Mouse (Mus musculus) CH12.LX (cell line): Measurements from ENCODE around the gene Nlrc5.

ENCODE experiments used
- CTCF ChIP-seq, 2 experiments: IDR thresholded peaks in 1 of 2; conservative IDR thresholded peaks in 1 of 2; 2 replicates each; pipeline ENCODE4 v1.5.1; 2011 to 2012; ENCODE audit warnings: low read depth in 2 of 2, low read length in 2 of 2, improper control_type of control experiment in 1 of 2, inconsistent platforms in 1 of 2, mild to moderate bottlenecking in 1 of 2, moderate library complexity in 1 of 2
- EP300 ChIP-seq: IDR thresholded peaks from 2 replicates; pipeline ENCODE4 v1.6.1; 2011; ENCODE audit warnings: low read length, improper control_type of control experiment
- MAX ChIP-seq: IDR thresholded peaks from 2 replicates; pipeline ENCODE4 v1.6.1; 2011; ENCODE audit warnings: low read length, improper control_type of control experiment
- MYC ChIP-seq: IDR thresholded peaks from 2 replicates; pipeline ENCODE4 v1.6.1; 2011; ENCODE audit warnings: low read depth, mild to moderate bottlenecking, improper control_type of control experiment, low read length
- PAX5 ChIP-seq: IDR thresholded peaks from 2 replicates; pipeline ENCODE4 v1.6.1; 2012; ENCODE audit warnings: low read length, inconsistent platforms, mixed read lengths
- USF2 ChIP-seq: conservative IDR thresholded peaks from 2 replicates; pipeline ENCODE4 v1.6.1; 2011; ENCODE audit warnings: low read depth, low read length, improper control_type of control experiment
- ZMIZ1 ChIP-seq: IDR thresholded peaks from 2 replicates; pipeline ENCODE4 v1.6.1; 2012; ENCODE audit warnings: low read depth, mild to moderate bottlenecking, inconsistent platforms, low read length, improper control_type of control experiment
- ZNF384 ChIP-seq: IDR thresholded peaks from 2 replicates; pipeline ENCODE4 v1.6.1; 2012; ENCODE audit warnings: low read depth, low read length, improper control_type of control experiment, inconsistent platforms

DNA sequence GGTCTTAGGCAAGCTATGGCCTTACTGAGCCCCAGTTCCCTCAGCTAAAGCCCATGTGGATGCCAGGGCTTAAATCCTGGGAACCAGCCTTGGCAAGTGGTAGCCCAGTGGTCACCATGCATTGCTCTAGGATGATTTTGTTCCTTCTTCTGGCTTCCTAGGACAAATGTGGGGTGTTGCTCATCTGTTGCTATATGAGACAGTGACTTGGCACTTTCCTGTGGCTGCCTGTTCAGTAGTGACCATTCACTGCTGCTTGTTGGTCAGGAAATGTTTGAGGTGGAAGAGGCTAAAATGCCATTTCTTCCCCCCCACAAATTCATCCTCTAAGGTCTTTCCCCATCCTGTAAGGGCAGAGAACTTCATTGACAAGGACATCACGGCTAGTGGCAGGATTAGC is 135.3 kb downstream of the Nlrc5 start:
- TF ChIP-seq ZMIZ1 (0 out of 2 replicates have a peak, but pooled peaks have one; percentile 41), ZNF384 (no peak), MYC (no peak), CTCF (conservative IDR thresholded peaks at IDR 0.05 in 1 of 2, IDR thresholded peaks at IDR 0.05 in 1 of 2; ENCODE audit: low read depth in 2 of 2, low read length in 2 of 2) (no peak), USF2 (no peak), EP300 (no peak), MAX (no peak), PAX5 (no peak)
